Mouse (Mus musculus): ENCODE results near the gene F2r. TPM values are rescaled to one million over a fixed set of nuclear protein-coding genes. Genes with fewer than 3 reads are reported as not detected.

F2r gene
- polyA plus RNA-seq, 1 experiment: 23.6 TPM

GRCm38 (mm10) chr13:95583237-95584189 lies 34.8 kb downstream of the F2r start:
- Histone ChIP-seq H3K79me2 (ENCODE audit: control insufficient read depth, insufficient read depth) (no peaks in the 10 kb centered on the region), H3K27me3 (ENCODE audit: control insufficient read depth, insufficient read depth, insufficient read length) (no peaks in the 10 kb centered on the region), H3K4me3 (no peak overlapping the region), H3ac (ENCODE audit: control insufficient read depth, insufficient read length) (no peak overlapping the region), H3K36me3 (ENCODE audit: control insufficient read depth, insufficient read depth) (no peaks in the 10 kb centered on the region), H3K4me2 (ENCODE audit: low read depth) (no peak overlapping the region)
- TF ChIP-seq MAX (IDR thresholded peaks at IDR 0.05; ENCODE audit: low read depth) (no peak), POLR2AphosphoS2 (IDR thresholded peaks at IDR 0.05; ENCODE audit: insufficient read length, low read depth) (no peak), CEBPB (IDR thresholded peaks at IDR 0.05; ENCODE audit: insufficient read depth, poor library complexity, severe bottlenecking) (no peak), E2F4 (IDR thresholded peaks at IDR 0.05; ENCODE audit: insufficient read depth) (no peak), TCF3 (IDR thresholded peaks at IDR 0.05; ENCODE audit: insufficient read length, low read depth) (no peak), MYOD1 (IDR thresholded peaks at IDR 0.05; ENCODE audit: control insufficient read depth in 1 of 3, insufficient read length in 2 of 3, low read depth in 2 of 3) (no peak), POLR2A (IDR thresholded peaks at IDR 0.05; ENCODE audit: insufficient read length, low read depth) (no peak), REST (IDR thresholded peaks at IDR 0.05; ENCODE audit: insufficient read depth, insufficient read length) (no peak), USF1 (IDR thresholded peaks at IDR 0.05; ENCODE audit: low read depth) (no peak), TCF12 (IDR thresholded peaks at IDR 0.05; ENCODE audit: insufficient read depth, poor library complexity, severe bottlenecking) (no peak), MYOG (IDR thresholded peaks at IDR 0.05; ENCODE audit: control insufficient read depth in 1 of 3, insufficient read depth in 1 of 3, insufficient read length in 2 of 3, low read depth in 2 of 3) (no peak), SRF (IDR thresholded peaks at IDR 0.05; ENCODE audit: control insufficient read depth, insufficient read length, low read depth) (no peak)

DNA sequence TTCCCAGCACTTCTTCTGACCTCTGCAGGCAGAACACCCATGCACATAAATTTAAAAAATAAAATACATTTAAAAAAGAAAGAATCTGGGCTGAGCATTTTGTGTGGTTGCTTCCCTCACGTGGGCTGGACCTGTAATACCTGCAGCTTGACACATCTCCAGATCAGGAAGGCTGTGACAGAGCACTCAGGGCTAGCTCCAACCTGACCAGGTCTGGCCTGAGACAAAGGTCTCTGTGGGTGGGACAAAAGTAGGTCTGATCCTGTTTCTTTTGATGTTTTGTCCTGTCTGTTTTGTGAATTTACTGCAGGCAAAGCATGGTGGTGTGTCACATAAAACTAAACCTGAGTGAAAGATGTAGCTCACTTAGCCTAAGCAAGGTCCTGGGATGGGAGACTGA lies 36.4 kb downstream of the F2r start:
- TF ChIP-seq MAX (IDR thresholded peaks at IDR 0.05; ENCODE audit: low read depth) (no peak), POLR2AphosphoS2 (IDR thresholded peaks at IDR 0.05; ENCODE audit: insufficient read length, low read depth) (no peak), TCF3 (IDR thresholded peaks at IDR 0.05; ENCODE audit: insufficient read length, low read depth) (no peak), MYOG (IDR thresholded peaks at IDR 0.05; ENCODE audit: control insufficient read depth in 1 of 3, insufficient read depth in 1 of 3, insufficient read length in 2 of 3, low read depth in 2 of 3) (no peak), MYOD1 (IDR thresholded peaks at IDR 0.05; ENCODE audit: control insufficient read depth in 1 of 3, insufficient read length in 2 of 3, low read depth in 2 of 3) (no peak), TCF12 (IDR thresholded peaks at IDR 0.05; ENCODE audit: insufficient read depth, poor library complexity, severe bottlenecking) (no peak), CEBPB (IDR thresholded peaks at IDR 0.05; ENCODE audit: insufficient read depth, poor library complexity, severe bottlenecking) (no peak), USF1 (IDR thresholded peaks at IDR 0.05; ENCODE audit: low read depth) (no peak), POLR2A (IDR thresholded peaks at IDR 0.05; ENCODE audit: insufficient read length, low read depth) (no peak), REST (IDR thresholded peaks at IDR 0.05; ENCODE audit: insufficient read depth, insufficient read length) (no peak), SRF (IDR thresholded peaks at IDR 0.05; ENCODE audit: control insufficient read depth, insufficient read length, low read depth) (no peak), E2F4 (IDR thresholded peaks at IDR 0.05; ENCODE audit: insufficient read depth) (no peak)
- Histone ChIP-seq H3K4me2 (ENCODE audit: low read depth) (no peak overlapping the region), H3K79me2 (ENCODE audit: control insufficient read depth, insufficient read depth) (no peaks in the 10 kb centered on the region), H3K4me3 (no peak overlapping the region), H3K36me3 (ENCODE audit: control insufficient read depth, insufficient read depth) (no peaks in the 10 kb centered on the region), H3ac (ENCODE audit: control insufficient read depth, insufficient read length) (no peak overlapping the region), H3K27me3 (ENCODE audit: control insufficient read depth, insufficient read depth, insufficient read length) (no peaks in the 10 kb centered on the region)

- Histone ChIP-seq H3K79me2 (ENCODE audit: control insufficient read depth, insufficient read depth) (no peaks in the 10 kb centered on the region), H3K4me2 (ENCODE audit: low read depth) (no peak overlapping the region), H3K4me3 (no peak overlapping the region), H3K36me3 (ENCODE audit: control insufficient read depth, insufficient read depth) (no peaks in the 10 kb centered on the region), H3K27me3 (ENCODE audit: control insufficient read depth, insufficient read depth, insufficient read length) (no peaks in the 10 kb centered on the region), H3ac (ENCODE audit: control insufficient read depth, insufficient read length) (no peak overlapping the region)
- TF ChIP-seq TCF3 (IDR thresholded peaks at IDR 0.05; ENCODE audit: insufficient read length, low read depth) (no peak), POLR2A (IDR thresholded peaks at IDR 0.05; ENCODE audit: insufficient read length, low read depth) (no peak), REST (IDR thresholded peaks at IDR 0.05; ENCODE audit: insufficient read depth, insufficient read length) (no peak), USF1 (IDR thresholded peaks at IDR 0.05; ENCODE audit: low read depth) (no peak), TCF12 (IDR thresholded peaks at IDR 0.05; ENCODE audit: insufficient read depth, poor library complexity, severe bottlenecking) (no peak), MYOD1 (IDR thresholded peaks at IDR 0.05; ENCODE audit: control insufficient read depth in 1 of 3, insufficient read length in 2 of 3, low read depth in 2 of 3) (no peak), SRF (IDR thresholded peaks at IDR 0.05; ENCODE audit: control insufficient read depth, insufficient read length, low read depth) (no peak)
Measured at GRCm38 (mm10) chr13:95578016-95578697, 40.1 kb downstream of the F2r start.

GRCm38 (mm10) chr13:95570877-95571276 lies 47.4 kb downstream of the F2r start:
- no peak overlapping the region for H3K4me3 ChIP-seq
- H3K4me2 ChIP-seq (ENCODE audit: low read depth): no peak overlapping the region
- TF ChIP-seq MYOG (IDR thresholded peaks at IDR 0.05; ENCODE audit: control insufficient read depth in 1 of 3, insufficient read depth in 1 of 3, insufficient read length in 2 of 3, low read depth in 2 of 3) (no peak), POLR2A (IDR thresholded peaks at IDR 0.05; ENCODE audit: insufficient read length, low read depth) (no peak), TCF3 (IDR thresholded peaks at IDR 0.05; ENCODE audit: insufficient read length, low read depth) (no peak), POLR2AphosphoS2 (IDR thresholded peaks at IDR 0.05; ENCODE audit: insufficient read length, low read depth) (no peak), E2F4 (IDR thresholded peaks at IDR 0.05; ENCODE audit: insufficient read depth) (no peak), USF1 (IDR thresholded peaks at IDR 0.05; ENCODE audit: low read depth) (no peak), SRF (IDR thresholded peaks at IDR 0.05; ENCODE audit: control insufficient read depth, insufficient read length, low read depth) (no peak), CEBPB (IDR thresholded peaks at IDR 0.05; ENCODE audit: insufficient read depth, poor library complexity, severe bottlenecking) (no peak), REST (IDR thresholded peaks at IDR 0.05; ENCODE audit: insufficient read depth, insufficient read length) (no peak), TCF12 (IDR thresholded peaks at IDR 0.05; ENCODE audit: insufficient read depth, poor library complexity, severe bottlenecking) (no peak), MYOD1 (IDR thresholded peaks at IDR 0.05; ENCODE audit: control insufficient read depth in 1 of 3, insufficient read length in 2 of 3, low read depth in 2 of 3) (no peak), MAX (IDR thresholded peaks at IDR 0.05; ENCODE audit: low read depth) (no peak)
- no peaks in the 10 kb centered on the region for H3K27me3 ChIP-seq (ENCODE audit: control insufficient read depth, insufficient read depth, insufficient read length)
- H3ac ChIP-seq (ENCODE audit: control insufficient read depth, insufficient read length): no peak overlapping the region
- H3K36me3 ChIP-seq (ENCODE audit: control insufficient read depth, insufficient read depth): no peaks in the 10 kb centered on the region
- H3K79me2 ChIP-seq (ENCODE audit: control insufficient read depth, insufficient read depth): no peaks in the 10 kb centered on the region

Data from myocyte (in vitro differentiated cells).